Mouse (Mus musculus) adrenal gland, adult (tissue): Measurements from ENCODE around the gene Aff3.

Experiments
- DNase-seq, 2 experiments: peaks; one replicate each; pipeline ENCODE4 v3.0.0; 2022 to 2023; ENCODE audit warnings: low spot score in 1 of 2; ENCODE audit not compliant: inconsistent age in 2 of 2

Gene Aff3

GRCm38 (mm10) chr1:38292851-38293250 lies 371.9 kb downstream of the Aff3 start:
- DNase-seq = no peak

GRCm38 (mm10) chr1:38291915-38292314 lies 372.8 kb downstream of the Aff3 start:
- DNase-seq = peak in 1 of 2 experiments; percentile 62

DNA sequence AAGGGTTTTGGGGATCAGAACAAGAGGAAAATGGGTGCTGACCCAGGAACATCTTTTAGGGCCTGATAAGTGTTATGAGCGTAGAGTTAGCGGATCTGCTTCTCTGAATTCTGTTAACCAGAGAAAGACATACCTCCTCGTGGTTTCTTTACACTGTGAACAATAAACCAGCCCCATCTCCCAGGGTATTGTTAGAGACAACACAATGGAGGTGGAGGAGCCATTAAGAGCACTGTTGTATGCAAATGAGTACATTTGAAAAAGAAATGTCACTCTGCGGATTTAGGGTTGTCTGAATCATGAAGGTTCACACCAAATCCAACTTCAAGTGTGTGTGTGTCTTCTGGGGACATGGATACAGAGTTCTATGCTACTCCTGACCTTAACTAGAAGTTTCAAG lies 373.3 kb downstream of the Aff3 start:
- no peak for DNase-seq

DNA sequence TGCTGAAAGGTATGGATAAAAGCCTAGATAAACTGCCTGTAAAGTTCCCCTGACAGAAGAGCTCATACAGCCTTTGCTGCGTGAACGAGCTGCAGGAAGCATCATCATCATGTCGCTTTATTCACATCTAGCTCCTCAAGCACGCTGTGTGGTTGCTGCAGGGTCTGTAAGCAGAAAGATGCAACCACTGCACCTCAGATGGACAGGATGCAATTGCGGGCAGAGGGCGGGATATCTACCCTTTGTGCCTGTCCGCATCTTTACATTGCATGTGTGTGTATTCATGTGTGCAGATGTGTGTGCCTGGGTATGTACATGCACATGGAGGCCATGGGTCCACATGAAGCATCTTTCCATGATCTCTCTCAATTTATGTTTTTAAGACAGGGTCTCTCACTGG lies 373.9 kb downstream of the Aff3 start:
- DNase-seq = no peak

DNA sequence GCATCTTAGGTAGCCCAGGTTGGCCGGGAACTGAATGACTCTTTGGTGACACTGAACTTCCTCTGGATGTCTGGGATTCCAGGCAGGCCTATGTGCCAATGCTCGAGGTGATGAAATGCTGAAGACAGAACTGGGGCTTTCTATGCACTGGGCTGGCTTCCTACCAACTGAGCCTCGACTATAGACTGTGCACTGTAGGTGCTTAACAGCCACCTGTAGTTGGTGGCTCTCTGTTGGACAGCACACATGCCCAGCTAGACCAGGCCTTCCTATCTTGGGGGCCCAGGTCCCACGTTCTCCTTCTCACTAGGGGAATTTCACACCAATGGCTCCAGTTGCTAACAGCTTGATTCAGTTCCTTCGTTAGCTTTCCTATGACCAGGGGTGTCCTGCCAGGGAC lies 374.9 kb downstream of the Aff3 start:
- DNase-seq = no peak

GRCm38 (mm10) chr1:38288716-38289115 lies 376.0 kb downstream of the Aff3 start:
- DNase-seq = no peak

DNA sequence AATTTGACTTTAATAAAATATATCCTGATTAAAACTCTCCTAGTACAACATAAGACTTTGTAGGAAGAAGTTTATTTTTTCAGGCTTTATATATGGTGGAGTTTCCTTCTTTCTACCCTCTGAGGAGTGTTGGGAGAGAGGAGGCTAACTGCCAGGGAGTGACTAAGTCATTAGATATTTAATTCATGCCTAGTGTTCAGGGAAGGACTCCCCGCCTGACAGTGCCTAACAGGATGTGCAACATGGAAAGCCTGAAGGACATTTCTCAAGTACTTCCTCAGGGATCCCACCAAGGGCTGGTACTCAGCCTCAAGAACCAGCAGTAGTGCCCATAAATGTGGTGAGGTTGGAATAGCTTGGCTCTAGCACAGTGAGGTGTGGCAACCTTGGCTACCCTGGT lies 378.2 kb downstream of the Aff3 start:
- DNase-seq = no peak

DNA sequence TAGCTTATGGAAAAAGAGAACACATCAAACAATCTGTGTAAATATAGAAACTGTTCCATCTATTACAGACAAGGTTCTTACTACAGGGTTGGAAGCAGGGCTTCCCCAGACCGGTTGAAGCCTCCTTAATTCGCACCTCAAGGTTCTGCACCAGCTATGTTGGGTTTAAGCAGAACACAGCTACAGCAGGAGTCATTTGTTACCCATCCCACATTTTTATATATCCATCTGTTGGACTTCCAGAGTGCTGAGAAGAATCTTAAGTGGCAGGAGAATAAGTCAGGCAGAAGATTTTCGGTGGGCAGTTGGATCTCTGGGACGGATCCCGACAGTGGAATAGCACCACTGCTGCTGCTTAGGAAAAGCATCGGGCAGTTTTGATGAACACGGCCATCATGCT lies 384.2 kb downstream of the Aff3 start:
- no peak for DNase-seq

DNA sequence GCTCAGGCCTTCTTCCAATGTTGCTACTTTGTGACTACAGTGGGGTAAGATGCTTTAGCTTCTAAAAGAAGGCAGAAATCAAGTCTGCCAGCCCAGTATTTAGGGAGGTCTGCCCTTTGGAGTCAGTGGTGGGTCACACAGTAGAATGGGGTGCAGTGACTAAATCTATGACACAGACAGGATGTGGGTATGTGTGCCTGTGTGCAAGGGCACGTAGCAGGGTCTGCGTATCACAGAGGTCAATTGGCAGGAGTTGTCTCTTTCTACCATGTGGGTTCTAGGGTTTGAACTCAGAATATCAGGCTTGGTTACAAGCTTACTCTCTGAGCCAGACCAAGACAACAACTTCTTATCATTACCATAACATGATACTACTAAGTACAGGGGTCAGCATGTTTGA lies 393.4 kb downstream of the Aff3 start:
- DNase-seq = no peak

DNA sequence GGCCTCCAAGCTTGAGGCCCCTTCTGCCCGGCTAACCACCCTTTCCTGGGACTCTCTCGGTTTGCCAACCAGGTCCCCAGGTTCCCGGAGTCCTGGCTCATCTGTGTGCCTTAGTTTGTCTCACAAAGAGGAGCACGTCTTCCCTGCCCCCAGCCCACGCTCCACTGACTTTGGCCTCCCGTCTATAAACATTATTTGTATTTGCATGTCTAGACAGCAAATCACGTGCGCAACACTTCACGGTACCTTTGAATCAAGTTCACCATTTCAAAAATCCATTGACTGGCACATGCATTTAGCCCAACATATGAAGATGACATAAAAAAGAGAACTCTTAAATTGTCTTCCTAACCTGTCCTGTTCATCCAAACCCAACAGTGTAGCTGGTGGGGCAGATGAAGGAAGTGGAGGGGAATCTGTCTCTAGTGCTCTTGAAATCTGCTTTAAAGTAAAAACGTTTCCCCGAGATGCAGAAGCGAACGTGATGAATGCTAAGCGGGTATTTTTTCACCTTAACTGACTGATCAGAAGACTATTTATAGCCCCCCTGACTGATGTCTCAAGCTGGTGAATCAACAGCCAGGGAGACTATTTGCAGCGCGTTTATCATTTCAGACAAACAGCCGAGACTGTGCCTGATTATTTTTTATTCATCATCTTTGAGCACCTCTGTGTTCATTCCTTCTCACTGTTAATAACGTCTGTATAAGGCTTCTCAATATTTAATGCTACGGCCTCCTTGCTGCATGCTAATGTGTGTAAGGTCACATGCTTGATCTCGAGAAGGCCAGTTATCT lies 396.3 kb downstream of the Aff3 start:
- no peak for DNase-seq

DNA sequence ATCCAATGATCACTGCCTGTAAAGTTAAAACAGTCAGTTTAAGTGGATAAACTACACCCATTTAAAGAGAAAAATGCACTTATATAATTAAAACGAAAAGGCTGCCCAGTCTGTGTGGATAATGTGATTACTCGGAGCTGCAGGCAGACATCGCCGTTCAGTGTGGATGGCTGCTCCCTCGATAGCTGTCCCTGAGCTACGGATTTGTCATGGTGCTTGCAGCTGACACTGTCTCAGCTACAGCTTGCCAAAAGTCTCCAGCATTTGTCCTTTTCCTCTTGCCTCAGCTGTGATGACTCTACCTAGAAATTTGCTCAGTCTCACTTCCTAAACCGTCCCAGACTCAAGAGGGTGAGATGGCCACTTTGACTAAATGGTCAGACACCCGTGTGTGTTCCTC lies 401.5 kb downstream of the Aff3 start:
- peak in 1 of 2 experiments; percentile 43 for DNase-seq

- DNase-seq = peak in 1 of 2 experiments; percentile 54
Measured at GRCm38 (mm10) chr1:38262362-38263154, 402.2 kb downstream of the Aff3 start.

DNA sequence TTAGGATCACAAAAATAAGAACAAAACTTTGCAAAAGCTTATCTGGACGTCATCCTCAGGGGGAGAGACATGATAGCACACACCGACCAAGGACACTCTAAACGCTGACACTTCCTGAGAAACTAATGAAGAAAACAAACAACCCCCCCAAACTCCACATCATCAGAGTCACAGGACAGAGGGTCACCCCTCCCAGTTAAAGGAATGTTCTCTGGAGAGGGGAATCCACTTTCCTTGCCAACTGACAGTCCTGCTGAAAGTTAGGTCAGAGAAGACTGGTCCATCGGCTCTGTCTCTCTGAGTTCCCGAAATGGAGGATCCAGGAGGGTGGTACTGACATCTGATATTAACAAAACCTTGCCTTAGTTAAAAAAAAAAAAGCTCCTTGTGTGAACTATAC lies 403.7 kb downstream of the Aff3 start:
- no peak for DNase-seq

GRCm38 (mm10) chr1:38259541-38260338 lies 405.0 kb downstream of the Aff3 start:
- DNase-seq = no peak

- no peak for DNase-seq
Measured at GRCm38 (mm10) chr1:38254426-38254825, 410.3 kb downstream of the Aff3 start.

- DNase-seq = peak in 1 of 2 experiments; percentile 60
Measured at GRCm38 (mm10) chr1:38252766-38253079, 412.0 kb downstream of the Aff3 start.

- DNase-seq = no peak
Measured at GRCm38 (mm10) chr1:38252031-38252765, 412.6 kb downstream of the Aff3 start.

- no peak for DNase-seq
Measured at GRCm38 (mm10) chr1:38251448-38251847, 413.3 kb downstream of the Aff3 start.

DNA sequence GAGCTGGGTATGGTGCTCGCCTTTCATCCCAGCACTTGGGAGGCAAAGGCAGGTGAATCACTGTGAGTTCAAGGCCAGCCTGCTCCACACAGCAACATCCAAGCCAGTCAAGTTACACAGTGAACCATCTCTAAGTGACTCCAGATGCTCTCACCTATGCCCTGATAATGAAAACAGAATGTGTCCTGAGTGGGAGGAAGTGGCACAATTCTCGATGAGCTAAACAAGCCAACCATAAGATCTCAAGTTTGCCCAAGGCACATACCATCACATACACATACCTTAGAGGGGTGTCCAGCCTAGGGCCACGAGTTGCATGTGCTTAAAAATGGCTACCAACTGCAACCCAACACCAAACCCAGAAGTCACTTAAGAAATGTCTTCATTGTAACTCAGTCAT lies 414.5 kb downstream of the Aff3 start:
- no peak for DNase-seq

DNA sequence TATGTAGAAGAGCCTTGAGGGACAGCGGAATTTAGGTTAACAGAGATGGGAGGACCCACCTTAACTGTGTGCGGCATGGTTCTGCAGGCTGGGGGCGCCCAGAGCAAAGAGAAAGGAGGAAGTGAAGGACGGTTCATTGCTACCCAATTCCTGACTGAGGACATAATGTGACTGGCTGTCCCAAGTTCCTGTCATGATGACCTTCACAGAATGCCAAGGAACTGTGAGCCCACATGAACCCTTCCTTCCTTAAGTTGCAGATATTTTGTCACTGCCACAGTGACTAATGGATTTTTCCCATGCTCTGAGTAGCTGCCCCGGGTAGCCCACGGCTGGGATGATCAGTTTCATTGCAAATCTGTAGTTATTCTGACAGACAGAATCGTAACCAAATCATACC lies 415.2 kb downstream of the Aff3 start:
- DNase-seq = peak; percentile 70 to 76

GRCm38 (mm10) chr1:38248027-38248426 lies 416.7 kb downstream of the Aff3 start:
- peak; percentile 67 to 80 for DNase-seq
